Mouse (Mus musculus): ENCODE measurements around the gene Mrps12.

DNA sequence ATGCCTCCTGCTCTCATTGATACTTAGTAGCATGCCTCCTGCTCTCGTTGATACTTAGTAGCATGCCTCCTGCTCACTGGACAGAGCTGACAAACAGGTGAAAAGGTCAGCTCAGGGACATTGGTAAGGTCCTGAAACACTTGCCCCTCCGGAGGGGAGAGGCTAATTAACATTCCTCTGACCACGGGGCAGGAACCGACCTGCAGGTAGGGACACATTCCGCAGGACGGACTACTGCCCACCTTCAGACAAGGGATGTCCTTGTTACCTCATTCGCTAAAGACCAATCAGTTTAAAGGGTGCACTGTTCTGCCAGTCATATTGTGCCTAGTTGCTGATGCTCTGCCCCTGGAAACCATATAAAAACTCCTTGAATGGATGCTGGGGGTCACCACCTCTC lies 50.5 kb downstream of the Mrps12 start:
- TF ChIP-seq CTCF (IDR thresholded peaks at IDR 0.05; ENCODE audit: low read depth, low read length) = no peak
- TF ChIP-seq POLR2A (IDR thresholded peaks at IDR 0.05; ENCODE audit: insufficient read depth, low read length) = no peak
- peak; percentile 95 for TF ChIP-seq EP300 (IDR thresholded peaks at IDR 0.05; ENCODE audit: insufficient read depth, low read depth, low read length)
